Mouse (Mus musculus): ENCODE results near the gene Lmx1a. TPM values are rescaled to one million over a fixed set of nuclear protein-coding genes. Genes with fewer than 3 reads are reported as not detected.

The Lmx1a gene
- total and polyA plus RNA-seq, 3 experiments: 0.02 TPM; not detected in 2

DNA sequence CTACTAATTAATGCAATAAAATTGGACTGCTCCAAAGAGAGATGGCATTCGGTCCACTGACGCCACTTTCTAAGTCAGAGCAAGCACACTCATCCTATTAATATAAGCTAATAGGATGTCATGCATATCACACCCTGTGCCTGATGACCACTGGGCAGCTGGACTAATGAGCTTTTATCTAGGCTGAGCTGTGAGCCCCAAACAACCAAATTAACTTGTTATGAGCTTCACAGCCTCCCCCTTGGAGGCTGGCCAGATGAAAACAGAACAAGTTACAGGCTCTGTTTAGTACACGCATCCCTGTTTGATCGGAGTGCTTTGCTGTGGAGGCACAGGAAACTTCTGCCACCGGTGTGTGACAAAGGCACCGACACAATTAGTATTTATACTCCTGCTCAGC, 128.0 kb downstream of the Lmx1a start:
- no peak for DNase-seq
- H3K79me2 ChIP-seq (replicated peaks; ENCODE audit: control insufficient read depth, insufficient read depth, low read length): no peaks in the 10 kb centered on the region
- no peak overlapping the region for H3K9ac ChIP-seq (ENCODE audit: low read depth, low read length)
- intact Hi-C loops (cut with DNase I): no loop called here
- H3K4me1 ChIP-seq (ENCODE audit: control insufficient read depth, insufficient read depth, low read length): no peaks in the 10 kb centered on the region
- TF ChIP-seq POLR2A (IDR thresholded peaks at IDR 0.05; ENCODE audit: insufficient read depth, low read depth, low read length) (no peak), CTCF (IDR thresholded peaks at IDR 0.05) (no peak), EP300 (IDR thresholded peaks at IDR 0.05; ENCODE audit: insufficient read depth, low read depth, low read length) (no peak)
- no peaks in the 10 kb centered on the region for H3K36me3 ChIP-seq (ENCODE audit: control insufficient read depth, insufficient read depth, low read length)
- no peaks in the 10 kb centered on the region for H3K27me3 ChIP-seq (ENCODE audit: control insufficient read depth, insufficient read depth, low read length)
- 45% methylated on average over 6 of the region's 6 CpGs for WGBS
- no peak overlapping the region for H3K27ac ChIP-seq
- H3K4me3 ChIP-seq: no peak overlapping the region

DNA sequence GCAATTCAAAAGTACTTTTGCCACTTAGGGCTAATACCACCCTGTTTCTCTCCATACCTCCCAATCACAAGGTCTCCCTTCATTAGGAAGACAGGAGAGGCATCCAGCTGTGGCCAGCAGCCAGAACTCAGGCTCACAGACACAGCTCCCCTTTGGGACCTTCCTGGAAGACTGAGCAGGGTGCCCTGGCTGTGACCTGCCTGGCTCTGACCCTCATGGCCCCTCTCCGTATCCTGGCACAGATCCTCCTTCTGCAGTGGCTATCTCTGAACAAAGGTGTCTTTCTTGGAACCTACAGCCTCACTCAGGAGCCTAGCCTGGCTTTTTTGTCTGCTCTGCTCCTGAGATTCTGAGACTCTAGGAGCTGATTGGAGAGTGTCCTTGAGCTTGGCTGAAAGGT, 128.6 kb downstream of the Lmx1a start:
- intact Hi-C loops (cut with DNase I): no loop called here
- 5% methylated on average over 1 of the region's 1 CpGs for WGBS

DNA sequence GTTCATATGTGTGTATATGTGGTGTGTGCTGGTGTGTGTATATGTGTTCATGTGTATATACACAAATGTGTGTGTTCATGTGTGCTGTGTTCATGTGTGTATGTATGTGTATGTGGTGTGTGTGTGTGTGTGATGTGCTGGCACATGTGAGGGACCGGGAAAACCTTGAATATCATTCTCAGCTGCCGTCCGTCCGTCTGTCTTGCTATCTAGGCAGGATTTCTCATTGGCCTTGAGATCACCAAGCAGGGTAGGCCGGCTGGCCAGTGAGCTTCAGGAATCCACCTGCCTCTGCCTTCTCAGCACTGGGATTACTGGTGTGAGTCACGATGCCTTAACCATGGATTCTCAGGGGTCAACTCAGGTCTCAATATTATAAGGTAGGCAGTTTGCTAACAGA, 131.0 kb downstream of the Lmx1a start:
- Histone ChIP-seq H3K4me1 (ENCODE audit: control insufficient read depth, insufficient read depth, low read length) (no peaks in the 10 kb centered on the region), H3K27me3 (ENCODE audit: control insufficient read depth, insufficient read depth, low read length) (no peaks in the 10 kb centered on the region), H3K9ac (ENCODE audit: low read depth, low read length) (no peak overlapping the region), H3K27ac (no peak overlapping the region), H3K4me3 (no peak overlapping the region), H3K36me3 (ENCODE audit: control insufficient read depth, insufficient read depth, low read length) (no peaks in the 10 kb centered on the region), H3K79me2 (replicated peaks; ENCODE audit: control insufficient read depth, insufficient read depth, low read length) (no peaks in the 10 kb centered on the region)
- DNase-seq: no peak
- 88% methylated on average over 6 of the region's 6 CpGs for WGBS
- no peak for TF ChIP-seq POLR2A (IDR thresholded peaks at IDR 0.05; ENCODE audit: insufficient read depth, low read depth, low read length)
- no peak for TF ChIP-seq CTCF (IDR thresholded peaks at IDR 0.05)
- TF ChIP-seq EP300 (IDR thresholded peaks at IDR 0.05; ENCODE audit: insufficient read depth, low read depth, low read length): no peak
- intact Hi-C loops (cut with DNase I): no loop called here

More for the DNA sequence above, 128.6 kb downstream of the Lmx1a start:
- no peak for DNase-seq
- Histone ChIP-seq H3K9ac (ENCODE audit: low read depth, low read length) (no peak overlapping the region), H3K27ac (no peak overlapping the region), H3K36me3 (ENCODE audit: control insufficient read depth, insufficient read depth, low read length) (no peaks in the 10 kb centered on the region), H3K4me3 (no peak overlapping the region), H3K79me2 (replicated peaks; ENCODE audit: control insufficient read depth, insufficient read depth, low read length) (no peaks in the 10 kb centered on the region), H3K27me3 (ENCODE audit: control insufficient read depth, insufficient read depth, low read length) (no peaks in the 10 kb centered on the region), H3K4me1 (ENCODE audit: control insufficient read depth, insufficient read depth, low read length) (no peaks in the 10 kb centered on the region)
- TF ChIP-seq CTCF (IDR thresholded peaks at IDR 0.05) (no peak), POLR2A (IDR thresholded peaks at IDR 0.05; ENCODE audit: insufficient read depth, low read depth, low read length) (no peak), EP300 (IDR thresholded peaks at IDR 0.05; ENCODE audit: insufficient read depth, low read depth, low read length) (no peak)

DNA sequence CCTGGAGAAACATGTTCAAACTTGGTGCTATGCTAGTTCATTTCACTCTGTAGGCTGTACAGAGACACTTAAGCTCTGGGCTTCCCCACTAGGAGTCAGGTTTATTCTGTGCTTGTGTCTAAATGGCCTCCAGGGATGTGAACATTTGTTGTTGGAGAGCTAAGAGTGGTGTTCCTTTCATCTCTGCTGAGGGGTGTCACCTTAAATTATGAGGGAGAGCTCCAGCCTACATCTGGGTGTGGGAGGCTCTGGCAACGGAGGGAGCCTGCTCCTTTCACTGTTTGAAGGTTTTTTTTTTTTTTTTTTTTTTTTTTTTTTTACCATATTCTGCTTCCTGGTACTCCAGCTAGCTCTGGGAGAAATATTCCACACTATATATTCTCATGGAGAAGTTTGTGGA, 132.1 kb downstream of the Lmx1a start:
- Histone ChIP-seq H3K9ac (ENCODE audit: low read depth, low read length) (no peak overlapping the region), H3K79me2 (replicated peaks; ENCODE audit: control insufficient read depth, insufficient read depth, low read length) (no peaks in the 10 kb centered on the region), H3K4me1 (ENCODE audit: control insufficient read depth, insufficient read depth, low read length) (no peaks in the 10 kb centered on the region), H3K4me3 (no peak overlapping the region), H3K27me3 (ENCODE audit: control insufficient read depth, insufficient read depth, low read length) (no peaks in the 10 kb centered on the region), H3K36me3 (ENCODE audit: control insufficient read depth, insufficient read depth, low read length) (no peaks in the 10 kb centered on the region), H3K27ac (no peak overlapping the region)
- intact Hi-C loops (cut with DNase I): no loop called here
- no peak for TF ChIP-seq POLR2A (IDR thresholded peaks at IDR 0.05; ENCODE audit: insufficient read depth, low read depth, low read length)
- no peak for TF ChIP-seq CTCF (IDR thresholded peaks at IDR 0.05)
- no peak for TF ChIP-seq EP300 (IDR thresholded peaks at IDR 0.05; ENCODE audit: insufficient read depth, low read depth, low read length)
- no peak for DNase-seq
- WGBS: 39% methylated on average over 1 of the region's 1 CpGs

DNA sequence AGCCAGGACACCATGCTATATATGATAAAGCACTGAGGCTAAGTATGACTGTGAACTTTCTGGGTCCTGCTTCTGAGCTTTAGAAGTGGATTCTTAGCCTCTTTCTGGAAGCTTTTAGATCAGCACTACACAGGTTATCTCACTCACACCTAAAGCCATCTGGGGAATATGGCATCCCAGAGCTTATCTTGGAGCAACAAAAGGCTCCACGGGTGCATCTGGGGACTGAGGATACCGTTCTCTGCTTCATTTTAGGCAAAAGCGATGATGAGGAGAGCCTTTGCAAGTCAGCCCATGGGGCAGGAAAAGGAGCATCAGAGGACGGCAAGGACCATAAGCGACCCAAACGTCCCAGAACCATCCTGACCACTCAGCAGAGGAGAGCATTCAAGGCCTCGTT, 141.3 kb downstream of the Lmx1a start:
- Histone ChIP-seq H3K9ac (ENCODE audit: low read depth, low read length) (no peak overlapping the region), H3K27me3 (ENCODE audit: control insufficient read depth, insufficient read depth, low read length) (no peaks in the 10 kb centered on the region), H3K4me1 (ENCODE audit: control insufficient read depth, insufficient read depth, low read length) (no peaks in the 10 kb centered on the region), H3K79me2 (replicated peaks; ENCODE audit: control insufficient read depth, insufficient read depth, low read length) (no peaks in the 10 kb centered on the region), H3K4me3 (no peak overlapping the region), H3K27ac (no peak overlapping the region), H3K36me3 (ENCODE audit: control insufficient read depth, insufficient read depth, low read length) (no peaks in the 10 kb centered on the region)
- TF ChIP-seq EP300 (IDR thresholded peaks at IDR 0.05; ENCODE audit: insufficient read depth, low read depth, low read length) (no peak), POLR2A (IDR thresholded peaks at IDR 0.05; ENCODE audit: insufficient read depth, low read depth, low read length) (no peak), CTCF (IDR thresholded peaks at IDR 0.05) (no peak)
- intact Hi-C loops (cut with DNase I): no loop called here
- DNase-seq: no peak
- WGBS: 54% methylated on average over 7 of the region's 7 CpGs

DNA sequence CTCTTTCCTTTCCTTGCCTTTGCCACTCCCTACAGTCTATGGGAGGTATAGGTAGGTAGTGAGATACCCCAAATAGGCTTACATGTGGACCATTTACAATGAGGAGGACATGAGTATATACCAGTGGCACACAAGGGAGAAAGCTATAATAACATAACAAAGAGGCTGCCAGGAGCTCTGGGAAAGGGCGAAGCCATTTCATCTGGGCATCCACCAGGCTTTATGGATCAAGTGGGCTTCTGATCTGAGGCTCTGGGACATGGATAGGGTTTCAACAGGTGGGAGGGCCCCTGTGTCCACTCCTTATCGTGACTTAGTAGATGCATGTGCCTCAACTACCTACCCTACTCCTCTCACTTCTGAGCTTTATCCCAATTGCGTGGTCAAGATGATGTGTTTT, 142.6 kb downstream of the Lmx1a start:
- 78% methylated on average over 3 of the region's 3 CpGs for WGBS
- intact Hi-C loops (cut with DNase I): no loop called here
- Histone ChIP-seq H3K4me3 (no peak overlapping the region), H3K79me2 (replicated peaks; ENCODE audit: control insufficient read depth, insufficient read depth, low read length) (no peaks in the 10 kb centered on the region), H3K27me3 (ENCODE audit: control insufficient read depth, insufficient read depth, low read length) (no peaks in the 10 kb centered on the region), H3K27ac (no peak overlapping the region), H3K4me1 (ENCODE audit: control insufficient read depth, insufficient read depth, low read length) (no peaks in the 10 kb centered on the region), H3K36me3 (ENCODE audit: control insufficient read depth, insufficient read depth, low read length) (no peaks in the 10 kb centered on the region), H3K9ac (ENCODE audit: low read depth, low read length) (no peak overlapping the region)
- TF ChIP-seq POLR2A (IDR thresholded peaks at IDR 0.05; ENCODE audit: insufficient read depth, low read depth, low read length) (no peak), CTCF (IDR thresholded peaks at IDR 0.05) (no peak)
- no peak for DNase-seq
